Mouse (Mus musculus) hindbrain, embryonic 13.5 days (tissue): ENCODE data around the gene 1600014C23Rik. TPM values are rescaled to one million over a fixed set of nuclear protein-coding genes. Genes with fewer than 3 reads are reported as not detected.

ENCODE experiments used
- ATAC-seq: fragments of 200-750 bp; cut with Nextera tagmentation; 2 replicates; pipeline ENCODE4 v1.8.0; 2017; ENCODE audit warnings: moderate TSS enrichment; ENCODE audit not compliant: low FRiP score
- H3K27ac ChIP-seq: fragments of 300-500 bp; sonication (generic); 2 replicates; pipeline ENCODE4 v1.5.1; 2015; ENCODE audit warnings: inconsistent platforms, mild to moderate bottlenecking, moderate library complexity
- H3K27me3 ChIP-seq: fragments of 300-500 bp; sonication (generic); 2 replicates; pipeline ENCODE4 v1.6.1; 2015; ENCODE audit warnings: mild to moderate bottlenecking, inconsistent platforms
- H3K36me3 ChIP-seq: fragments of 300-500 bp; sonication (generic); 2 replicates; pipeline ENCODE4 v1.6.1; 2015; ENCODE audit warnings: mild to moderate bottlenecking, inconsistent platforms
- H3K4me1 ChIP-seq: fragments of 300-500 bp; sonication (generic); replicated peaks from 2 replicates; pipeline ENCODE4 v1.6.1; 2015; ENCODE audit warnings: inconsistent platforms
- H3K4me2 ChIP-seq: fragments of 300-500 bp; sonication (generic); 2 replicates; pipeline ENCODE4 v1.6.1; 2015; ENCODE audit warnings: inconsistent platforms, mild to moderate bottlenecking, moderate library complexity
- H3K4me3 ChIP-seq: fragments of 300-500 bp; sonication (generic); 2 replicates; pipeline ENCODE4 v1.5.1; 2015; ENCODE audit warnings: mild to moderate bottlenecking, inconsistent platforms
- H3K9ac ChIP-seq: fragments of 300-500 bp; sonication (generic); 2 replicates; pipeline ENCODE4 v1.6.1; 2015; ENCODE audit warnings: mild to moderate bottlenecking, inconsistent platforms
- H3K9me3 ChIP-seq: fragments of 300-500 bp; sonication (generic); 2 replicates; pipeline ENCODE4 v1.6.1; 2016; ENCODE audit warnings: inconsistent platforms
- WGBS: fragments of 180-500 bp; shearing (Covaris S2); methylation state at CpG from one replicate; pipeline ENCODE4 v1.1.7; 2015; 5-methylcytosine and 5-hydroxymethylcytosine counted together
- polyA plus RNA-seq: library from polyadenylated mRNA; unstranded; fragments of >200 nt; fragmentation: Nextera tagmentation; extraction: Ambion mirVana; gene quantifications from 2 replicates; pipeline ENCODE4 v1.2.1, GENCODE M21; 2015

The 1600014C23Rik gene
- polyA plus RNA-seq, 1 experiment from 2014 or later: not detected

- H3K9me3 ChIP-seq: no peaks in the 10 kb centered on the region
- peaks cover 2% of the 10 kb centered on the region; the same call in 1 of the 2 replicates for H3K4me1 ChIP-seq
- H3K9ac ChIP-seq: no peak overlapping the region
- H3K27me3 ChIP-seq: no peaks in the 10 kb centered on the region
- no peak overlapping the region for H3K4me3 ChIP-seq
- 65% methylated on average over 6 of the region's 6 CpGs for WGBS
- ATAC-seq: no peak
- no peaks in the 10 kb centered on the region for H3K36me3 ChIP-seq
- no peak overlapping the region for H3K4me2 ChIP-seq
- H3K27ac ChIP-seq: no peak overlapping the region
Observed at GRCm38 (mm10) chr17:45749100-45749499, 15.5 kb upstream of the 1600014C23Rik start.

GRCm38 (mm10) chr17:45747858-45748785 is 14.5 kb upstream of the 1600014C23Rik start:
- H3K36me3 ChIP-seq: no peaks in the 10 kb centered on the region
- WGBS: 70% methylated on average over 16 of the region's 16 CpGs

GRCm38 (mm10) chr17:45747293-45747692 is 13.6 kb upstream of the 1600014C23Rik start:
- Histone ChIP-seq H3K4me3 (no peak overlapping the region), H3K4me1 (peaks cover 2% of the 10 kb centered on the region; the same call in 1 of the 2 replicates), H3K9me3 (no peaks in the 10 kb centered on the region), H3K4me2 (no peak overlapping the region), H3K27ac (no peak overlapping the region), H3K9ac (no peak overlapping the region), H3K27me3 (no peaks in the 10 kb centered on the region), H3K36me3 (no peaks in the 10 kb centered on the region)
- ATAC-seq: no peak
- WGBS: 90% methylated on average over 4 of the region's 4 CpGs

More at GRCm38 (mm10) chr17:45747858-45748785, 14.5 kb upstream of the 1600014C23Rik start:
- Histone ChIP-seq H3K27ac (no peak overlapping the region), H3K9ac (no peak overlapping the region), H3K4me1 (peaks cover 2% of the 10 kb centered on the region; the same call in 1 of the 2 replicates), H3K9me3 (no peaks in the 10 kb centered on the region), H3K4me2 (no peak overlapping the region), H3K4me3 (no peak overlapping the region), H3K27me3 (no peaks in the 10 kb centered on the region)
- ATAC-seq: no peak

- Histone ChIP-seq H3K36me3 (no peaks in the 10 kb centered on the region), H3K27me3 (no peaks in the 10 kb centered on the region), H3K4me2 (no peak overlapping the region), H3K9ac (no peak overlapping the region), H3K27ac (no peak overlapping the region), H3K9me3 (no peaks in the 10 kb centered on the region), H3K4me1 (peaks cover 2% of the 10 kb centered on the region; the same call in 1 of the 2 replicates), H3K4me3 (no peak overlapping the region)
- ATAC-seq: no peak
- 66% methylated on average over 12 of the region's 12 CpGs for WGBS
Observed at GRCm38 (mm10) chr17:45746755-45747154, 13.1 kb upstream of the 1600014C23Rik start.

GRCm38 (mm10) chr17:45745629-45746028 is 12.0 kb upstream of the 1600014C23Rik start:
- Histone ChIP-seq H3K27me3 (no peaks in the 10 kb centered on the region), H3K27ac (no peak overlapping the region), H3K9ac (no peak overlapping the region), H3K36me3 (no peaks in the 10 kb centered on the region), H3K4me3 (no peak overlapping the region), H3K4me2 (no peak overlapping the region), H3K9me3 (no peaks in the 10 kb centered on the region), H3K4me1 (peaks cover 2% of the 10 kb centered on the region; the same call in 1 of the 2 replicates)
- 98% methylated on average over 2 of the region's 2 CpGs for WGBS
- ATAC-seq: no peak

GRCm38 (mm10) chr17:45742371-45743147 is 8.9 kb upstream of the 1600014C23Rik start:
- H3K4me2 ChIP-seq: no peak overlapping the region
- H3K4me1 ChIP-seq: peaks cover under 1% of the 10 kb centered on the region; the same call in 1 of the 2 replicates
- ATAC-seq: no peak
- no peaks in the 10 kb centered on the region for H3K9me3 ChIP-seq
- H3K36me3 ChIP-seq: no peaks in the 10 kb centered on the region
- 69% methylated on average over 13 of the region's 13 CpGs for WGBS
- no peaks in the 10 kb centered on the region for H3K27me3 ChIP-seq
- no peak overlapping the region for H3K9ac ChIP-seq
- H3K4me3 ChIP-seq: no peak overlapping the region
- no peak overlapping the region for H3K27ac ChIP-seq

GRCm38 (mm10) chr17:45737078-45737601 is 3.5 kb upstream of the 1600014C23Rik start:
- Histone ChIP-seq H3K27ac (peak overlapping the region; percentile 95), H3K4me2 (peak overlapping the region; percentile 67), H3K9ac (peak overlapping the region; percentile 79), H3K36me3 (no peaks in the 10 kb centered on the region), H3K9me3 (no peaks in the 10 kb centered on the region), H3K27me3 (peaks cover 14% of the 10 kb centered on the region), H3K4me3 (peak overlapping the region; percentile 47), H3K4me1 (peaks cover 44% of the 10 kb centered on the region)
- WGBS: 15% methylated on average over 10 of the region's 10 CpGs
- ATAC-seq: peak; percentile 30

- under 1% methylated on average over 62 of the region's 72 CpGs for WGBS
Observed at GRCm38 (mm10) chr17:45736311-45737077, 2.9 kb upstream of the 1600014C23Rik start.

GRCm38 (mm10) chr17:45735382-45736310 is 2.0 kb upstream of the 1600014C23Rik start:
- ATAC-seq: peak; percentile 19; the same call in 1 of the 2 replicates
- H3K36me3 ChIP-seq: no peaks in the 10 kb centered on the region
- H3K4me1 ChIP-seq: peaks cover 44% of the 10 kb centered on the region
- peak overlapping the region; percentile 95 for H3K27ac ChIP-seq
- H3K9ac ChIP-seq: peak overlapping the region; percentile 79
- peak overlapping the region; percentile 47 for H3K4me3 ChIP-seq
- H3K27me3 ChIP-seq: peaks cover 17% of the 10 kb centered on the region
- WGBS: 9% methylated on average over 10 of the region's 10 CpGs
- H3K9me3 ChIP-seq: no peaks in the 10 kb centered on the region
- peak overlapping the region; percentile 67 for H3K4me2 ChIP-seq

More at GRCm38 (mm10) chr17:45736311-45737077, 2.9 kb upstream of the 1600014C23Rik start:
- Histone ChIP-seq H3K27me3 (peaks cover 15% of the 10 kb centered on the region), H3K4me2 (peak overlapping the region; percentile 67), H3K9me3 (no peaks in the 10 kb centered on the region), H3K9ac (peak overlapping the region; percentile 79), H3K36me3 (no peaks in the 10 kb centered on the region), H3K4me1 (peaks cover 44% of the 10 kb centered on the region), H3K27ac (peak overlapping the region; percentile 95), H3K4me3 (peak overlapping the region; percentile 47)
- ATAC-seq: peak; percentile 72

- H3K4me1 ChIP-seq: peaks cover 44% of the 10 kb centered on the region
- no peak overlapping the region for H3K9ac ChIP-seq
- H3K9me3 ChIP-seq: no peaks in the 10 kb centered on the region
- H3K36me3 ChIP-seq: no peaks in the 10 kb centered on the region
- WGBS: 67% methylated on average over 4 of the region's 4 CpGs
- H3K4me2 ChIP-seq: no peak overlapping the region
- no peak overlapping the region for H3K4me3 ChIP-seq
- H3K27ac ChIP-seq: peak overlapping the region; percentile 59; the same call in 1 of the 2 replicates
- peaks cover 20% of the 10 kb centered on the region for H3K27me3 ChIP-seq
- ATAC-seq: no peak
Observed at GRCm38 (mm10) chr17:45734881-45735280, 1.2 kb upstream of the 1600014C23Rik start.
